Mouse (Mus musculus): ENCODE data around the gene Gnb1l. TPM values are rescaled to one million over a fixed set of nuclear protein-coding genes. Genes with fewer than 3 reads are reported as not detected.

Gene Gnb1l
- polyA plus RNA-seq, 1 experiment = 13.3 TPM

DNA sequence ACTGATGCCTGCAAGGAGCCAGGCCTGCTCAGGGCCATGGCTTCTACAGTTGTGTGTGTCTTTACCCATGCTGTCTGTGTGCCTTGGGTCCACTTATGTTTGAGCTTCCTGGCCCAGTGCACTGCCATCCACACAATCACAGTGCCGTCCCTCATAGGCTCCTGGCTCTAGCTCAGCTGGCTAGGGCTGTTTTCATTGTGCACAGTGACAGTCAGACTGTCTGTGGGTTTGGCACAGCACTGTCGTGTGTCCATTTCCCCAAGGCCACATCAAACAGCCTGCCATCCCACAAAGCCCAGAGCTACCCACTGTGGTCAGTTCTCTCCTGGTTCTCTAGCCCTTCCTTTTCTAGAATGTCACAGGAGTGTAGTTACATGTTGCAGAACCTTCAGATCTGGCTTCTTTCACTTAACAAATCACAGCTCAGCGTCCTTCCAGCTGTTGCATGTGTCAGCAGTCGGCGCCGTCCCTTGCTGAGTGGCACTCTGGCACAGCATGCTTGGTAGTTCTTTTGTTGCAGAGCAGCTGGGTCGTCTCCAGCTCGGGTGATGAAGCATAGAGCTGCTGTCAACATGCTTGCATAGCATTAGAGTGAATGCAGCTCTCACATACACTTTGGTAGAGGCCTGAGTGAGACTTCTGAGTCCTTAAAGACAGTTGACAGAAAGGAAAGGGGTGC is 44.8 kb downstream of the Gnb1l start:
- no peaks in the 10 kb centered on the region for H3K79me2 ChIP-seq (ENCODE audit: control insufficient read depth, insufficient read depth)
- no peaks in the 10 kb centered on the region for H3K79me3 ChIP-seq (ENCODE audit: low read depth)
- H3K4me3 ChIP-seq (ENCODE audit: insufficient read depth, poor library complexity, severe bottlenecking) = no peak overlapping the region
- no peaks in the 10 kb centered on the region for H3K27me3 ChIP-seq (ENCODE audit: control insufficient read depth, insufficient read depth, insufficient read length)
- TF ChIP-seq MYOD1 (IDR thresholded peaks at IDR 0.05; ENCODE audit: control insufficient read depth, insufficient read length, low read depth) (peak; percentile 77), CEBPB (IDR thresholded peaks at IDR 0.05; ENCODE audit: low read depth) (no peak), CTCF (IDR thresholded peaks at IDR 0.05; ENCODE audit: control insufficient read depth, insufficient read depth, insufficient read length) (no peak)
- no peaks in the 10 kb centered on the region for H3K36me3 ChIP-seq (ENCODE audit: control insufficient read depth, insufficient read depth)
- H3ac ChIP-seq (ENCODE audit: control insufficient read depth, insufficient read length, low read depth) = no peak overlapping the region

DNA sequence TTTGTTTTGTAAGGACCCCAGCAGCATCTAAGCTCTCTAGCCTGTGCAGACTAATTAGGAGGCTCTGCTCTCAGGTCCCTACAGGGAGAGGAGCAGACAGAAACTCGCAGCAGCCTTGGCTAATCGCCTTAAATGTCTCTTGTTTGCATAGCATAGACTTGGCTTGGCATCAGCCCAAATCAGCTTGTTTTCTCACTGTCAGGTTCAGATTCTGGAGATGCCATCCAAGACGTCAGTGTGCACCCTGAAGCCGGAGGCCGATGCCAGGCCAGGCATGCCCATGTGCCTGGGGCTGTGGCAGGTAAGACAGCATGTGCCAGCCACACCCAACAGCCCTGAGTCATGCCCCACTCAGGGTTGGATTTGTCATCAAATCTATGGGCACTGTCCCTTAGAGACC is 49.4 kb downstream of the Gnb1l start:
- Histone ChIP-seq H3K36me3 (ENCODE audit: control insufficient read depth, insufficient read depth) (no peaks in the 10 kb centered on the region), H3K79me3 (ENCODE audit: low read depth) (no peaks in the 10 kb centered on the region), H3ac (ENCODE audit: control insufficient read depth, insufficient read length, low read depth) (no peak overlapping the region), H3K4me3 (ENCODE audit: insufficient read depth, poor library complexity, severe bottlenecking) (no peak overlapping the region), H3K27me3 (ENCODE audit: control insufficient read depth, insufficient read depth, insufficient read length) (no peaks in the 10 kb centered on the region), H3K79me2 (ENCODE audit: control insufficient read depth, insufficient read depth) (no peaks in the 10 kb centered on the region)
- TF ChIP-seq USF1 (IDR thresholded peaks at IDR 0.05; ENCODE audit: low read depth) (no peak), MYOG (IDR thresholded peaks at IDR 0.05; ENCODE audit: control insufficient read depth, extremely low read depth, insufficient read length) (no peak), FOSL1 (IDR thresholded peaks at IDR 0.05; ENCODE audit: insufficient read depth, low read length, poor library complexity, severe bottlenecking) (no peak), CTCF (IDR thresholded peaks at IDR 0.05; ENCODE audit: control insufficient read depth, insufficient read depth, insufficient read length) (no peak), MAX (IDR thresholded peaks at IDR 0.05) (no peak), CEBPB (IDR thresholded peaks at IDR 0.05; ENCODE audit: low read depth) (no peak), MYOD1 (IDR thresholded peaks at IDR 0.05; ENCODE audit: control insufficient read depth, insufficient read length, low read depth) (no peak)

DNA sequence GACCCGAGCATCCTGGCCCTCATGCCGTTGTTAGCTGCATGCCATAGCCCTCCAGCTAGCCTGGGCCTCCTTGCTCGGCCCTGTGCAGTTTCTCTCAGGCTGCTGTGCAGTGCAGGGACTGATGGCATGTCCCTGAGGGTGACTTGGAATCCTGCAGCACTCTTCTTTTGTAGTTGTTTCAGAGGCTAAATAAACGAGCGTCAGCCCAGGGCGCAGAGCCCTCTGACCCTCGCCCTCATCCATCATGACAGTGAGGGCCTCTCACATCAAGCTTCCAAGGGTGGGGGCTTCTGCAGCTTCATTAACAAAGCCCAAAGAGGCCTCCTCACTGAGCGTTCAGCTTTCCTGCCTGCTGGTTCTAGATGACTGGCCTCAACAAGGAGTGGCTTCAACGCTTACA is 53.1 kb downstream of the Gnb1l start:
- H3K79me3 ChIP-seq (ENCODE audit: low read depth) = no peaks in the 10 kb centered on the region
- H3ac ChIP-seq (ENCODE audit: control insufficient read depth, insufficient read length, low read depth) = no peak overlapping the region
- TF ChIP-seq MYOD1 (IDR thresholded peaks at IDR 0.05; ENCODE audit: control insufficient read depth, insufficient read length, low read depth) (no peak), MYOG (IDR thresholded peaks at IDR 0.05; ENCODE audit: control insufficient read depth, extremely low read depth, insufficient read length) (no peak), USF1 (IDR thresholded peaks at IDR 0.05; ENCODE audit: low read depth) (no peak), CTCF (IDR thresholded peaks at IDR 0.05; ENCODE audit: control insufficient read depth, insufficient read depth, insufficient read length) (no peak), MAX (IDR thresholded peaks at IDR 0.05) (no peak), FOSL1 (IDR thresholded peaks at IDR 0.05; ENCODE audit: insufficient read depth, low read length, poor library complexity, severe bottlenecking) (no peak), CEBPB (IDR thresholded peaks at IDR 0.05; ENCODE audit: low read depth) (no peak)
- no peaks in the 10 kb centered on the region for H3K79me2 ChIP-seq (ENCODE audit: control insufficient read depth, insufficient read depth)
- no peaks in the 10 kb centered on the region for H3K36me3 ChIP-seq (ENCODE audit: control insufficient read depth, insufficient read depth)
- no peaks in the 10 kb centered on the region for H3K27me3 ChIP-seq (ENCODE audit: control insufficient read depth, insufficient read depth, insufficient read length)
- no peak overlapping the region for H3K4me3 ChIP-seq (ENCODE audit: insufficient read depth, poor library complexity, severe bottlenecking)

GRCm38 (mm10) chr16:18552106-18552710 is 53.7 kb downstream of the Gnb1l start:
- H3ac ChIP-seq (ENCODE audit: control insufficient read depth, insufficient read length, low read depth) = no peak overlapping the region
- no peaks in the 10 kb centered on the region for H3K79me2 ChIP-seq (ENCODE audit: control insufficient read depth, insufficient read depth)
- TF ChIP-seq CEBPB (IDR thresholded peaks at IDR 0.05; ENCODE audit: low read depth) (no peak), MAX (IDR thresholded peaks at IDR 0.05) (no peak), CTCF (IDR thresholded peaks at IDR 0.05; ENCODE audit: control insufficient read depth, insufficient read depth, insufficient read length) (no peak), FOSL1 (IDR thresholded peaks at IDR 0.05; ENCODE audit: insufficient read depth, low read length, poor library complexity, severe bottlenecking) (no peak)
- no peaks in the 10 kb centered on the region for H3K79me3 ChIP-seq (ENCODE audit: low read depth)
- H3K4me3 ChIP-seq (ENCODE audit: insufficient read depth, poor library complexity, severe bottlenecking) = no peak overlapping the region
- no peaks in the 10 kb centered on the region for H3K36me3 ChIP-seq (ENCODE audit: control insufficient read depth, insufficient read depth)
- H3K27me3 ChIP-seq (ENCODE audit: control insufficient read depth, insufficient read depth, insufficient read length) = no peaks in the 10 kb centered on the region

DNA sequence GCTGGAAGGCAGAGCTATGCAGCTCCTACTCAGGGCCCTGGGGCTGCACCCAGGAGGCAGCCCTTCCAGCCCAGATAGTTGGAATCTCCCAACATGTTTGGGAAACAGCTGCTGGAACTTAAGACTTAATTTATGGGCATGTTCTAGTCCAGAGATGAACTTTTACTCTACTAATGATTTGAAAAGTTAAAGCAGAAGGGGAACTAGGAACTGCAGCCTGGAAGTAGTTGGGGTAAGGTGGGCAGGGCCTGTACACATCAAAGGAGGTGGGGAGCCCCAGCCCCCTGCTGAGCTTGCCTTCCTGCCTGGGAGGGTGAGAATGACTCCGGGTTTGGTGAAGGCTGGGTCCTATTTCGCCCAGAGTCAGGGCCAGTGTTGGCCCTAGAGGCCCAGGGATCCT is 56.2 kb downstream of the Gnb1l start:
- Histone ChIP-seq H3K27me3 (ENCODE audit: control insufficient read depth, insufficient read depth, insufficient read length) (no peaks in the 10 kb centered on the region), H3ac (ENCODE audit: control insufficient read depth, insufficient read length, low read depth) (no peak overlapping the region), H3K36me3 (ENCODE audit: control insufficient read depth, insufficient read depth) (no peaks in the 10 kb centered on the region), H3K79me3 (ENCODE audit: low read depth) (no peaks in the 10 kb centered on the region), H3K79me2 (ENCODE audit: control insufficient read depth, insufficient read depth) (no peaks in the 10 kb centered on the region), H3K4me3 (ENCODE audit: insufficient read depth, poor library complexity, severe bottlenecking) (no peak overlapping the region)
- TF ChIP-seq CTCF (IDR thresholded peaks at IDR 0.05; ENCODE audit: control insufficient read depth, insufficient read depth, insufficient read length) (no peak), MAX (IDR thresholded peaks at IDR 0.05) (no peak), MYOD1 (IDR thresholded peaks at IDR 0.05; ENCODE audit: control insufficient read depth, insufficient read length, low read depth) (no peak), USF1 (IDR thresholded peaks at IDR 0.05; ENCODE audit: low read depth) (no peak), CEBPB (IDR thresholded peaks at IDR 0.05; ENCODE audit: low read depth) (no peak), FOSL1 (IDR thresholded peaks at IDR 0.05; ENCODE audit: insufficient read depth, low read length, poor library complexity, severe bottlenecking) (no peak), MYOG (IDR thresholded peaks at IDR 0.05; ENCODE audit: control insufficient read depth, extremely low read depth, insufficient read length) (no peak)
